Mouse (Mus musculus): ENCODE data around the gene Tmem50b. TPM values are rescaled to one million over a fixed set of nuclear protein-coding genes. Genes with fewer than 3 reads are reported as not detected.
"Not testable (repeated sequence)": the region's sequence is repeated elsewhere in the genome, so short reads cannot be mapped to it uniquely, and the experiment has no call there.

Tmem50b gene
- total RNA-seq, 2 experiments from 2014 or later, result 76.3 to 77.4 TPM

GRCm38 (mm10) chr16:91545597-91546281, 51.9 kb downstream of the Tmem50b start:
- no peak for DNase-seq
- intact Hi-C loops (cut with DNase I), result no loop called here

DNA sequence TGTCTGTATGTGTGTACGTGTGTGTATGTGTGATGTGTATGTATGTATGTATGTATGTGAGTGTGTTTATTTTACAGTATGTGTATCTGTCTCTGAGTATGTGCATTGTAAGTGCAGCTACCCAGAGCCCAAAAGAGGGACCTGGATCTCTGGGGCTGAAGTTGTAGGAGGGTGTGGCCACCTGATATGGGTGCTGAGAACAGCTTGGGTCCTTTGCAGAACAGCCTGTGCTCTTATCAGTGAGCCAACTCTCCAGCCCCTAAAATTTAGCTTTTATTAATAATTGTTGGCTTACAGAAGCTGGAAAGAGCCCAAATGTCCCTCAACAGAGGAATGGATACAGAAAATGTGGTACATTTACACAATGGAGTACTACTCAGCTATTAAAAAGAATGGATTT, 54.0 kb downstream of the Tmem50b start:
- intact Hi-C loops (cut with DNase I), result no loop called here
- DNase-seq, result no peak

GRCm38 (mm10) chr16:91541573-91542081, 56.0 kb downstream of the Tmem50b start:
- peak; percentile 27 for DNase-seq
- intact Hi-C loops (cut with DNase I), result no loop called here

- intact Hi-C loops (cut with DNase I), result no loop called here
- no peak for DNase-seq
Measured at GRCm38 (mm10) chr16:91538513-91538912, 59.1 kb downstream of the Tmem50b start.

DNA sequence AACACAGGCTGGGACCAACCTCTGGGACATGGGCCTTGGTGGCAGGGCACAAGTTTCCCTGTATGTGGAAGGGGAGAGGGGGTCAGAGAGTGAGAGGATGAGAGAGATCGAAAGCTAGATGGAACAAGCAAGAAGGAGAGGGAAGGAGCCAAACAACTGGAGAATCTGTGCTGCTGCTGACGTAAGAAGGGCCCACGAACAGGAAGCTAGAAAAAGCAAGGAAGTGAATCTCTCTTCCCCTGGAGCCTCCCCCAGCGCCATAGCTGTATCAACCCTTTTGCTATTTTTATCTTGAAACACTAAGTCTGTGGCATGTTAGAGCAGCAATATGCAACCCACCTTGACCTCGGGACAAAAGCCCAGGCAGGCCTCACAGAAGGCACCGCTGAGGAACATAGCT, 59.5 kb downstream of the Tmem50b start:
- no peak for DNase-seq
- intact Hi-C loops (cut with DNase I), result no loop called here

DNA sequence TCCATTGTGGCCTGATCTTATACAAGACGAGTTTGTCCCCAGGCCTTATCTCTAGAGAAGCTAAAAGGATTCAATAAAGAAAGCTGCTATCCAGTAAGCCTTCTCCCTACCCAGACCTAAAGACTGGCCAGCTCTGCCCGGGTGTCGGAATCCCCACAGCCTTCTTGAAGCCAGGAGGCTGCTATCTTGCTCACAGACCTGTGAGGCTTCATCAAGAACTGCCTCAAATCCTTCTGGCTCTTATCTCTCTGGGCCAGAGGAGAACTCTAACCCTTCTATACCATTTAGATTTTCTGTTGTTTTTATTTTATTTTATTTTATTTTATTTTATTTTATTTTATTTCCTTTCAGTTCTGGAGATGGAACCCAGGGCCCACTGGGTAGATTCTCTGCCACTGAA, 60.5 kb downstream of the Tmem50b start:
- intact Hi-C loops (cut with DNase I), result no loop called here
- no peak for DNase-seq

- intact Hi-C loops (cut with DNase I), result no loop called here
Measured at GRCm38 (mm10) chr16:91536372-91536771, 61.2 kb downstream of the Tmem50b start.

GRCm38 (mm10) chr16:91534888-91535287, 62.7 kb downstream of the Tmem50b start:
- no peak for DNase-seq
- intact Hi-C loops (cut with DNase I), result no loop called here

More at GRCm38 (mm10) chr16:91536372-91536771, 61.2 kb downstream of the Tmem50b start:
- no peak for DNase-seq

DNA sequence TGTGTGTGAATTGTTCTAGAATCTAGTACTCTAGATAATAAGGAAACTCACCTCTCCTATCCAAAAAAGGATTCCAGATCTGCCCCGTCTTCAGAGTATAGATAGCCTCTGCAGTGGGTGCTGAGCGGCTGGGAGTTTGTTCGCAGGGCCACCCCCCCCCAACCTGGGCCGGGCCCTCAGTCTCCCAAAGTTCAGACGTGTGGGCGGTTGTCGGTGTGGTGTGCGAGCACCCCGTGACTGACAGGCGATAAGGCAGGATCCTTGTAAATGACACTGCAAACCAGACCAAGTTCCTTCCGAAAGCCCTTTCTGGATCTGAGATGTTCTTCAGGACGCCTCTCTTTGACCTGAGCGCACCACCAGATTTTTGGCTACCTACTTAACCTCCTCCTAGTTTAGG, 63.1 kb downstream of the Tmem50b start:
- peak; percentile 34 for DNase-seq
- intact Hi-C loops (cut with DNase I), result no loop called here

DNA sequence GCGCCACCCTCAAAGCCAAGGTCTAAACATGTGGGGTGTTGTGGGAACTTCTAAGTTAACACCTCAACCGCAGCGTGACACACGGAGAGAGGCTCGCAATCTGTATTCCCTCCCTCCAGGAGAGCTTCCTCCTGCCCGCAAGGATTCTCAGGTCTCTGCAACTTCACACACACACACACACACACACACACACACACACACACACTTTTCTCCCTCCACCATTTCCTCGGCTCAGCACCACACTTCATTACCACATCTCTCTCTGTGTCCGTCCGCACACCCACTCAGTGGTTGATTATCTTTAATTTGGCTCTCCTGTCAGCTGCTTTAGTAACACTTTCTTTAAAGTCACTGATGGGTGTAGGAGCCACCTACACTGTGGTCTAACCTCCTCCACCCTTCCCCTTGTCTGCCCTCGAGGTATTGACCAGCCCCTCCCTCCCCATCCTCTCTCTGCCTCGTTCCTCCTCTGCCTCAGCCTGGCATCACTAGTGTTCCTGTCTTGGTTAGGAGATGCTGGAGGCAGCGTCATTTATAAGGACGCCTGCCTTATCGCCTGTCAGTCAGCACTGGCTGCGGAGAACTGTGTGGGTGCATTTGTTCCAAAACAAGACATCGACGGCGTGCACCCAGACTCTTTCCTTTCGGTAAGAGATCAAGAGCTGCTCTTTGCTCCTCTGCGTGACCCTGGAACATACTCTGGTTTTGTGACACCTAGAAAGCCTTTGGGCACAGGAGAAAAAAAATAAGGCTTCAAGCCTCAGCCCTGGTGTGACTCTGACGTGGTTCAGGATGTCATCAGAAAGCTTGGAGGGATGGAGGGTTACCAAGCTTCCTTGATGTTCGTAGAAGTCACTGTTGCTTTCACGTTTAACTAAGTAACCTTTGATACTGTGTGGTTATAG, 64.3 kb downstream of the Tmem50b start:
- DNase-seq, result no peak
- intact Hi-C loops (cut with DNase I), result no loop called here

DNA sequence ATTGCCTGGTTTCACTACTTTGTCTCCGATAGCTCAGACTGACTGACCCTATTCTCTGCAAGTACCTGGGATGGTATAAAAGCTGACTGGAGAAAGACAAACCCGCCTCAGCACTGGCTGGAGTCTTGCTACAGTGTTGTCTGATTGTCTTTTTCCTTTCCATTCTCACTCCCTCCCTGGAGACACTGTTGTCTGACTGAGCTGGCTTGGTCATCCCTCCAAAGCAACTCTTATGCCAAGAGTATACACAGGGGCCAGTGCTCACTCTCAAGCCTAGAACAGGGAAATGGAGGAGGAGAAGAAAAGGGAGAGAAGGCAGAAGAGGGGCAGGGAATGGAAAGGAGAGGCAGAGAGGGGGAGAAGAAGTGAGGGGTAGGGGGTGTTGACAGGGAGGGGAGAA, 65.2 kb downstream of the Tmem50b start:
- DNase-seq, result no peak
- intact Hi-C loops (cut with DNase I), result no loop called here

DNA sequence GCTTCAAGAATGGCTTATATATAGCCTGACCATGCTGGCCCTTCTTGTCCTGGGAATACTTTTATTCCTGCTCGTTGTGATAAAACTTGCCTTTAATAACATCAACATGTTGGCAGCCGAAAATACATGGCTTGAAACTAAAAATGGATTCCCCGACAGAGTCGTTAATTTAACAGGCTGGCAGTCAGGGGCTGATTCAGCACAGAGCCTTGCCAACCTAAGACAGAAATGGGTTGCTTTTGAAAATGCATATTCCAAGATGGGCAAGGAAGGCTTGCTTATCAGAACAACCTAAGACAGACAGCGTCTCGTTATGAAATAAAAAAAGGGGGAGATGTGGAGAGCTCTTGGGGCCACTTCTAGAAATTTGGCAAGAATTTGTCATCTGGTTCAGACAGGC, 65.7 kb downstream of the Tmem50b start:
- DNase-seq, result no peak
- intact Hi-C loops (cut with DNase I), result no loop called here

- DNase-seq, result not testable (repeated sequence)
Measured at GRCm38 (mm10) chr16:91530830-91531229, 66.8 kb downstream of the Tmem50b start.

DNA sequence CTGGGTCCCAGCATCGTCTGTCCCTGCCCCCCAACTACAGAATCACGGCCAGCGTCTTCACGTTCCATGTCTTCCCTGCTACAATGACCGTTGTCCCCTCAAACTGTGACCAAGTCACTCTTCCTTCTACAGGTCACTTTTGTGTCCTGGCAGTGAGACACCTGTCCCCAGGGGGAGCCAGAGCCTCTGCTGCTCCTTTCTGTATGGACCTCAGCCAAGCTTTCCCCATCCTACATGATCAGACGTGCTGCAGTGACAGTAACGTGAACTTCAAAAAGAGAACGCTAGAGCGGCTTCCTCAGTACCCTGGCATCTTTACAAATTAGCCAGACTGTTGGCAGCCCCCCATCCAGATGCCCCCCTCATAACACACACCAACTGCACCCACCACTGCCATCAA, 69.0 kb downstream of the Tmem50b start:
- intact Hi-C loops (cut with DNase I), result no loop called here

More at GRCm38 (mm10) chr16:91530830-91531229, 66.8 kb downstream of the Tmem50b start:
- intact Hi-C loops (cut with DNase I), result not testable (repeated sequence)

GRCm38 (mm10) chr16:91527500-91527899, 70.1 kb downstream of the Tmem50b start:
- DNase-seq, result no peak
- intact Hi-C loops (cut with DNase I), result no loop called here

More for the DNA sequence above, 69.0 kb downstream of the Tmem50b start:
- DNase-seq, result peak; percentile 30

DNA sequence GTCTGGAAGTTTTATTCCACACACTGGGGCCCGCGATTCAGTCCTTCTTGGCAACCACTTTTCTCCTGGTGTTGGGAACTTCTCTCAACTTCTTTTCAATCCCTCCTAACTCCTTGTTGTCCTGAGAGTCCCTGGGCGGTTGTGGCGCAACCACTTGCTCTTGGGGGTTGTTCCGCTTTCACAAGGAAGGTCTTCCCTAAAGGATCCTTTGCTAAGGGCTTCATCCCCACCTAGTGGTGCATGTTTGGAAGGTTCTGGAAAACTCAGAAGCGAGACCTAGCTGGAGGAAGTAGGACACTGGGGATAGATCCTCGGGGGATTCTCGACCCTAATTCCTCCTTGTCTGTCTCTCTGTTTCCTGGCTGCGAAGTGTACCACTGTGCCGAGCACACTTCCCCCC, 70.5 kb downstream of the Tmem50b start:
- DNase-seq, result no peak
- intact Hi-C loops (cut with DNase I), result no loop called here

- no peak for DNase-seq
- intact Hi-C loops (cut with DNase I), result no loop called here
Measured at GRCm38 (mm10) chr16:91526274-91526673, 71.3 kb downstream of the Tmem50b start.

Small RNA genes lying within 50 kb of the gene (microRNA-seq; reads per million reads assigned to microRNA genes)
- gene Mir6367, result not detected

Other genes starting within 250 kb of the Tmem50b start
- gene Ifnar2, start 225.0 kb downstream of the Tmem50b start, total RNA-seq (2021), result 10 to 100 TPM; 26.5 to 28.6 TPM
- not detected for gene Gm21970, start 206.1 kb downstream of the Tmem50b start, total RNA-seq (2021)
- gene Il10rb, start 191.6 kb downstream of the Tmem50b start, total RNA-seq (2021), result 1 to 10 TPM; 7.0 to 7.8 TPM
- gene Ifnar1, start 112.6 kb downstream of the Tmem50b start, total RNA-seq (2021), result 10 to 100 TPM; 83.8 to 92.7 TPM
- gene Ifngr2, start 50.7 kb downstream of the Tmem50b start, total RNA-seq (2021), result 10 to 100 TPM; 88.8 to 89.4 TPM
- 1 to 10 TPM; 1.8 to 2.8 TPM for gene Dnajc28, start 21.2 kb upstream of the Tmem50b start, total RNA-seq (2021)
- 10 to 100 TPM; 58.8 to 60.1 TPM for gene Gart, start 49.2 kb upstream of the Tmem50b start, total RNA-seq (2021)
- gene Son, start 49.7 kb upstream of the Tmem50b start, total RNA-seq (2021), result 100 to 1,000 TPM; 252 to 257 TPM
- 10 to 100 TPM; 32.8 to 37.1 TPM for gene Donson, start 91.0 kb upstream of the Tmem50b start, total RNA-seq (2021)
- gene Cryzl1, start 131.2 kb upstream of the Tmem50b start, total RNA-seq (2021), result 10 to 100 TPM; 94.0 to 95.0 TPM
- 100 to 1,000 TPM; 200 to 212 TPM for gene Itsn1, start 131.5 kb upstream of the Tmem50b start, total RNA-seq (2021)

Measured in left cerebral cortex, postnatal 4 days (tissue).